Mouse (Mus musculus): ENCODE results near the gene Fbxl19.
"Not testable (repeated sequence)": the region's sequence is repeated elsewhere in the genome, so short reads cannot be mapped to it uniquely, and the experiment has no call there.

Gene Fbxl19

DNA sequence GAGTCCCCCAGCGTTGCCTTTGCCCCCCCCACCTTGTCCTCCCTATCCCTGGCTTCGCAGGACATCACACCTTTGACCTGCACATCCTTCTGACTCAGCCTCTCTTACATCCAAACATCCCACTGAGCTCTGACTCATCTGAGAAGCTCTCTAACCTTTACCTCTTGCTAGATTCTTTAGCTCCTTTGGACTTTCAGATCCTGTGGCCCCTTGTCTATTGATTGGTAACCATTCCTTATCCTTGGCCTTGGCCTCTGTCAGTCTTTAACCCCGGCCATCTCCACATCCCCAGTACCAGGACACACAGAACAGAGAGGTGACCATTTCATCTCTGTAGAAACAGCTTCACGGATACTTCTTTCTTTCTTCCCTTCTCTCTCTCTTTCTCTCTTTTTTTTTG, 14.2 kb upstream of the Fbxl19 start:
- no peak for DNase-seq (ENCODE audit: low spot score)

GRCm38 (mm10) chr7:127732066-127732465, 12.3 kb upstream of the Fbxl19 start, which contains the start of gene Ctf2:
Gene Ctf2, minus strand, starts transcription at chr7:127732166.
- not testable (repeated sequence) for DNase-seq (ENCODE audit: low spot score)

DNA sequence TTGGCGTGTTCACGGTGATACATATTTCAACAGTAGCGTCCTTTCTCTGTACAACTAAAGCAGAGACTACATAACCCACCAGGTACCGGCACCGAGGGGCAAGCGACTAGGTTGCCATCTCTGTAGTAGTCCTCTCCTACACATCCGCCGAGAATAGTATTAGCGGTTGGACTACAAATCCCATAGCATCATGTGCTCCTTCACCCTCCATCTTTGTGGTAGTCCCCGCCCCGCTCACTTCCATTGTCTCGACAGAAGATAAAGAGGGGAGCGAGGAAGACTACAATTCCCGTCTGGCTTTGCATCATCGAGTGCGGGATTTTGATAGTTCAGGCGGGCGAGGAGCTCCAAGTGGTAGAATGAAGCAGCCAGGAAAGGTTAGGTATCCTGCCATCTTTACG, 908 bp downstream of the Fbxl19 start:
- DNase-seq (ENCODE audit: low spot score), result peak; percentile 84

GRCm38 (mm10) chr7:127745652-127746493, 1.5 kb downstream of the Fbxl19 start:
- peak; percentile 90 for DNase-seq (ENCODE audit: low spot score)

DNA sequence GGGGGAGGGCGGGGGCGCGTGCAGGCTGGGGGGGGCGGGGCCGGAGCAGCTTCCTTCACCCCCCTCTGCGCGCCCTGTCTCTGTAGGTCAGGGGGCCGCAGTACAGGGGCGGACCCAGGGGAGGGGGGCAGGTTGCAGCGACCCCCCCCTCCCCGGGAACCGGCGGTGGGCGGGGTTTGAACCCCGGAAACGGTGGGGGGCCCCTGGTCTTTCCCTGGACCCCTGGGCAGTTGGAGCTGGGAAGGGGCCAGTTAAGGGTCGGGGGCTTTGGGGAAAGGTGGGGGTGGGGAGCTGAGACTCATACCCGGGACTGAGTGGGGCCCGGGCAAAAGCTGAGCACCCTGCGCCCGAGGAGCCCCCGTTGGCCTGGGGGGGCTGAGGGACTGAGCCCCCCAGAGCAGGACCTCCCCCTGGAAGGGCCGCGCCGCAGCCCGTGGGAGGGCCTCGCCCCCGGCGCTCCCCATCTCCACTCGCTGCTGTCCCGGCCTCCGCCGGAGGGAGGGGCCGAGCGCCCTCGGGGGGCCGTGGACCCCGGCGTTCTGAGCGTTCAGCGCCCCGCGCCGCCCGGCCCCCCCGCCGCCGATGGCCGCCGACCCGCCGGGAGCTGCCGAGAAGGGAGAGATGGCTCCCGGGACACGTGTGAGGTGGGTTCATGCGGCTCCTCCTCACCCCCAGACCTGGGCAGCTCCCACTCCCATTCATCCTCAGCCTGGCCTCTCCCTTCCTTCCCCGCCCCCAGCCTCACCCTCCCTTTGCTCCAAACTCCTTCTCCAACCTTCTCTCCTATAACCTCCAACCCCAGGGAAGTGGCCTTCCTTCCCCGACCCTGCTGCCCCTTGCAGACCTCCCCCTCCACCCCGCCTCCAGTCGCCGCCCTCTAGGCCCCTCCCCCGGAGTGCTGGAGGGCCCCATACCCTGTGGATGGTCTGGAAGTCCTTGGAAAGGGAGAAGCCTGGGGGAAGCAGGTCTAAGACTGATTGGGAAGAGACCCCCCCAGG, 2.5 kb downstream of the Fbxl19 start:
- peak; percentile 49 for DNase-seq (ENCODE audit: low spot score)

DNA sequence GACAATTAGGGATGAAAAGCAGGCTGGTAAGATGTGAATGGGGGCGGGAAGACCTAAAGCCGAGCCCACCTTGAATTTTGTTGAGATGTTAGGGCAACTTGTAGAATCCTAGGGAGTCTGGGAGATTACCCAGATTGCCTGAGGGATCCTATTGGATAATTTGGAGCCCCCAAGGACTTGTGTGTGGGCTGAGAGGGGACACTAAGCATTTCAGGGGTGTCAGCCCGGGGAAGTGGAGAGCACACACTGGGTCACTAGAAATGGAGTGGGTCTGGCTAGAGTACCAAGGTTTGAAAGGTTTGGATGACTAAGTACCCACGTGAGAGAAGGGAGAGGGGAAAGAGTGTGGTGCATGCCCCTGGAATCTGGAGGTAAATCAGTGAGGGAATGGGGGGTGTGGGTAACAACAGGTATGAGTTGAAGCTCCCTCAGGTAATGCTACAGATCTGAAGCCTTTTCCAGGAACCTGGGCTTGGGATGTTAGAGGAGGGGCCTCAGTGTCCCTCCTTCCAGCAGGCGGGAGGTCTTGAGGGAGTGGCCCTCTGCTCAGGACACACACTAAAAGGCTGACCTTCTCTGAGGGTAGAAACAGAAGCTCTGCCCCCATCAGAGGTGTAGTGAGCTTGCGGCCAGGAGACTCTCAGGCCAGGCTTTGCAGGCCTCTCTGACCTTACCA, 3.4 kb downstream of the Fbxl19 start:
- DNase-seq (ENCODE audit: low spot score), result no peak

GRCm38 (mm10) chr7:127748235-127748560, 3.9 kb downstream of the Fbxl19 start:
- DNase-seq (ENCODE audit: low spot score), result no peak

DNA sequence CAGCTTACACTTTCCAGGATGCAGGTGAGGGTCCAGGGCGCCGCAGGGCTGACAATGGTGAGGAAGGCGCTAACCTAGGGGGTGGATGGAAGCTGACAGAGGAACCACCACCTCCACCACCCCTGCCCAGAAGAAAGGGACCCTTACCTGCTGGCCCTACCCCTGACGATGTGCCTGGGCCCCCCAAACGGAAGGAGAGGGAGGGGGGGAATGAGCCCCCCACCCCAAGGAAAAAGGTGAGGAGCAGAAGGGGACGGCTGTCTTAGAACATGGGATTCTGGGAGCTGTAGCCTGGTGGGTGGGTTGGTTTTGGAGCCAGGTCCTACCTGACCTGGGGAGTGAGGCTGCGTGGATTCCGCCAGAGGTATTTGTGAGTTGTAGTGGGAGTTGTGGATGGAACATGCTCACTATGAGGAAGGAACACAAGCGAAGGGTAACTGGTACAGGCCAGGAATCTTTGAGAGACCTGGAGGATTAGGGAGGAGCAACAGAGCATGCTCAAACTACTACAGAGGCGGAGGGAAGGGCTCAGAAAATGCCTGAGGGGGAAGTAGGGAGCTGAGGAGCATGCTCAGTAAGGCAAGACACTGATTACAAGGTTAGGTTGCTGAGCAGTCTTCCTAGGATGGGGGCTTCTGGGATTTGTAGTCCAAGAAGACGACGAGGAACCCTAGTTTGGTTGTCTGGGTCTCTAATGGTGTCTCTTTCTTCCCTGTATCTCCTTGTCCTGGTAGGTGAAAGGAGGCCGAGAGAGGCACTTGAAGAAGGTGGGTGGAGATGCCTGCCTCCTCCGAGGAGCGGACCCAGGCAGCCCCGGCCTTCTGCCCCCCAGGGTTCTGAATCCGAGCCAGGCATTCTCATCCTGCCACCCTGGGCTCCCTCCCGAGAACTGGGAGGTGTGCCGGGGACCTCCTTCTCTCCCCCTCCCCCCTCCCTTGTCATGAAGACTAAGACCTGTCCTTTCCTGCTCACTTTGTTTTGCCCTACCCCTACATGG, 6.1 kb downstream of the Fbxl19 start:
- no peak for DNase-seq (ENCODE audit: low spot score)

DNA sequence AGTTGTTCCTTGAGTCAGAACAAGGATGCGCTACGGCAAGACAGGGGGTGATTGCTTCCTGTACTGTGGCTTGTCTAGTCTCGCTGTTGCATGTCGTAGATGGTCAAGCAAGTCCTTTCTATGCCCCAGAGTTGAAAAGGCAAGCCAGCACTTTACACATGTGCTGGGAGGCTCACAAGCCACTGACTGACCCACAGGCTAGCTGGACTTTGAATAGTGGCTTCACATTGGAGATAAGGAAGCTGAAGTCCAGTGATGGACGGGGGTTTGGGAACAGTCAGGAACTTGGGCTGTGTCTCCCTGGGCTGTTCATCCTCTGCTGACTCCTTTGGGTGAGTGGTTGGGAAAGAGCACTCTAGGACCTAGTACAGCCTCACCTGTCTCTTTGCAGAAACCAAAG, 7.3 kb downstream of the Fbxl19 start:
- DNase-seq (ENCODE audit: low spot score), result no peak

GRCm38 (mm10) chr7:127752069-127752468, 7.7 kb downstream of the Fbxl19 start:
- DNase-seq (ENCODE audit: low spot score), result no peak

DNA sequence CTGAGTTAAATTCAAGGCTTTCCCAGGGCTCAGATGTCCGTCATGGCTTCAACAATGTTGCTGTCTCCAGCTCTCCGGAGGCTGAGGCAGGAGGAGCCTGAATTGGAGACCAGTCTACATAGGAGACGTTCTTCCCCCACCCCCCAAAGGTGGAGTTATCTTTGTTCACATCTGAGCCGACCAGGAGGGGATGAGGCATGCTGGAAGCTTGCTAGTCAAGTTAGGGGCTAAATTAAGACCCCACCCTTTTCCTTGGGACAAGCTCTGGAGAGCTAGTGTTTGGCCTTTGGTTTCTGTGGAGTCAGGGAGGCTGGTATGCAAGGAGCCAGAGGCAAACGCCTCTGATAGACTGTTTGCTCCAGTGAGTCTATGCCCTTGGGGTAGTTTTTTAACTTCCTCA, 8.8 kb downstream of the Fbxl19 start:
- no peak for DNase-seq (ENCODE audit: low spot score)

DNA sequence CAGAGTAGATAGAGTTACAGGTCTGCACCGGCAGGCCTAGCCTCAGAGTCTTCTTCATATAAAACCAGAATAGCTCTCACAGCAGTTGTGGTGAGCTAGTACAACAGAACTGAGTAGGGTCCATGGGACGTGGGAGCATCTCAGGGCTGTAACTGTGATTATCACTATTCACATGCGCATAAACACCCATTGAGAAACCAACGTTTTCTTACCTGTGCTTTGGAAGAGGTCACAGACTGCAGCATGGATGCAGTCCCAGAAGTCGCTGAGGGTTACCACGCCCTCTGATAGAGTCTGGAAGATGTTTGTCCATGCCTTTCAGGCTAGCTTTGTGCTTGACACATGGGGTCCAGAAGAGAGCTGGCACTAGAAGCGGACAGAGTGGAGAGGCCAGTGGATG, 9.4 kb downstream of the Fbxl19 start:
- no peak for DNase-seq (ENCODE audit: low spot score)

- DNase-seq (ENCODE audit: low spot score), result no peak
Observed at GRCm38 (mm10) chr7:127759716-127760115, 15.4 kb downstream of the Fbxl19 start.

DNA sequence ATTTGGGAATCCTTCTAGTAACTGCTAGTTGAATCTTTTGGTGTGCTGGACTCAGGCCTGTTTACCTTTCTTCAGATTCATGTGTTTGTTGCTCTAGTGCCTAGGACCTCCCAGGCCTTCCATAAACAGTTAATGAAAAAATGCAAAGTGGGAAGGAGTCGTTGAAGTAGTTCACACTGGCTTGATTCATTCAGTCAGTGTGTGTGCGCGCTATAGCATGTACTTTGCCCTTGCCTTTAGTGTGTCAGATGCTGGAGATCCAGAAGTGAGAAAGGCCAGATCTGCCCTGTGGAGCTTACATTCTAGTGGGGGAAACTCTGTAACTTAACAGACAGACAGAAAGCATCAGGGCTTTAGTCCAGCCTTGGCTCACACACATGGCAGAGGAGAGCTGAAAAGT, 16.1 kb downstream of the Fbxl19 start:
- DNase-seq (ENCODE audit: low spot score), result no peak

DNA sequence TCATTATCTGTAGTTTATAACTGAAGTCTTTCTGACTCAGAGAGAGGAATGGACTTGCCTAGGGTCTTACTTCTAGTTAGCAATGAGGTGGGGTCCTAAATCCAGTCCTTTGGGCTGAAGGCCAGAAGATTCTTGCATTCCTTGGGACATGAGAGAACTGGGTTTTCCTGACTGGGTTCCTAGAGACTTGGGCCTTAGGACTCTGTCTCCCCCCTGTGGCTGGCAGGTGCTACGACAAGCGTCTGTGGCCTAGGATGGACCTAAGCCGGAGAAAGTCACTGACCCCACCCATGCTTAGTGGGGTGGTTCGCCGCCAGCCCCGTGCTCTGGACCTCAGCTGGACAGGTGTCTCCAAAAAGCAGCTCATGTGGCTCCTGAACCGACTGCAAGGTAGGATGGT, 16.7 kb downstream of the Fbxl19 start:
- DNase-seq (ENCODE audit: low spot score), result peak; percentile 68

- DNase-seq (ENCODE audit: low spot score), result no peak
Observed at GRCm38 (mm10) chr7:127763642-127764041, 19.3 kb downstream of the Fbxl19 start.

DNA sequence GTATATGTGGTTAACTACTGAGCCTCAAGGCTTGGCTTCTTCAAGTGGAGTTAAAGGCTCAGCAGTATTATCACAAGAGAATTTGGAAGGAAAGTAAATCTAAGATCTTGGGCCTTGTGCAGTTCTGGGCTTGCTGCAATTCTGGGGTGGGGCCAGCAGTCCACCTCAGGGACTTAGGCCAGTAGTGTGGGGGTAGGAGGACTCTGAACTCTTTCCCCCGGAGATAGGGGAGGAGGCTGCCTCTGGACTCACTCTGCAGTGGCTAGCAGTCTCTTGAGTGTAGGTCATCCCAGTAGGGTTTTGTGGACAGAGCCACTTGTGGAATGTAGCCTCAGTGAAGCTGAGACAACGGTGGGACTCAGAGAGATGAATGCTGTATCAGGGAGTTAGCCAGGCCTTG, 21.4 kb downstream of the Fbxl19 start:
- DNase-seq (ENCODE audit: low spot score), result no peak

GRCm38 (mm10) chr7:127766851-127767609, 22.7 kb downstream of the Fbxl19 start:
- no peak for DNase-seq (ENCODE audit: low spot score)

- DNase-seq (ENCODE audit: low spot score), result no peak
Observed at GRCm38 (mm10) chr7:127767671-127768345, 23.5 kb downstream of the Fbxl19 start.
